Mouse (Mus musculus) heart, postnatal 0 days (tissue): Measurements from ENCODE around the gene Apoo.
"Not testable (repeated sequence)": the region's sequence is repeated elsewhere in the genome, so short reads cannot be mapped to it uniquely, and the experiment has no call there.

Experiments
- CTCF ChIP-seq: IDR thresholded peaks from 2 replicates; pipeline ENCODE4 v1.5.1; 2016; ENCODE audit warnings: antibody characterized with exemption, control low read depth, low read depth
- EP300 ChIP-seq: IDR thresholded peaks from 2 replicates; pipeline ENCODE4 v1.6.1; 2016; ENCODE audit warnings: antibody characterized with exemption, low read depth

GRCm38 (mm10) chrX:94450047-94450881 is 83.3 kb downstream of the Apoo start:
- TF ChIP-seq CTCF, EP300: not testable (repeated sequence)
